Mouse (Mus musculus) C2C12 (cell line): ENCODE data around the gene Gm49661.

Experiments used
- CTCF ChIP-seq: IDR thresholded peaks from one replicate; pipeline ENCODE4 v1.5.1; 2011; ENCODE audit not compliant: control insufficient read depth, insufficient read depth, insufficient read length
- FOSL1 ChIP-seq: IDR thresholded peaks from one replicate; pipeline ENCODE4 v1.8.0; 2011; ENCODE audit warnings: mild to moderate bottlenecking, low read length; ENCODE audit not compliant: poor library complexity, insufficient read depth, severe bottlenecking
- MAX ChIP-seq: IDR thresholded peaks from one replicate; pipeline ENCODE4 v1.6.1; 2011; ENCODE audit warnings: mild to moderate bottlenecking, control low read depth
- MYOG ChIP-seq: IDR thresholded peaks from one replicate; pipeline ENCODE4 v1.6.1; 2011; ENCODE audit not compliant: control insufficient read depth, insufficient read length; ENCODE audit errors: extremely low read depth

DNA sequence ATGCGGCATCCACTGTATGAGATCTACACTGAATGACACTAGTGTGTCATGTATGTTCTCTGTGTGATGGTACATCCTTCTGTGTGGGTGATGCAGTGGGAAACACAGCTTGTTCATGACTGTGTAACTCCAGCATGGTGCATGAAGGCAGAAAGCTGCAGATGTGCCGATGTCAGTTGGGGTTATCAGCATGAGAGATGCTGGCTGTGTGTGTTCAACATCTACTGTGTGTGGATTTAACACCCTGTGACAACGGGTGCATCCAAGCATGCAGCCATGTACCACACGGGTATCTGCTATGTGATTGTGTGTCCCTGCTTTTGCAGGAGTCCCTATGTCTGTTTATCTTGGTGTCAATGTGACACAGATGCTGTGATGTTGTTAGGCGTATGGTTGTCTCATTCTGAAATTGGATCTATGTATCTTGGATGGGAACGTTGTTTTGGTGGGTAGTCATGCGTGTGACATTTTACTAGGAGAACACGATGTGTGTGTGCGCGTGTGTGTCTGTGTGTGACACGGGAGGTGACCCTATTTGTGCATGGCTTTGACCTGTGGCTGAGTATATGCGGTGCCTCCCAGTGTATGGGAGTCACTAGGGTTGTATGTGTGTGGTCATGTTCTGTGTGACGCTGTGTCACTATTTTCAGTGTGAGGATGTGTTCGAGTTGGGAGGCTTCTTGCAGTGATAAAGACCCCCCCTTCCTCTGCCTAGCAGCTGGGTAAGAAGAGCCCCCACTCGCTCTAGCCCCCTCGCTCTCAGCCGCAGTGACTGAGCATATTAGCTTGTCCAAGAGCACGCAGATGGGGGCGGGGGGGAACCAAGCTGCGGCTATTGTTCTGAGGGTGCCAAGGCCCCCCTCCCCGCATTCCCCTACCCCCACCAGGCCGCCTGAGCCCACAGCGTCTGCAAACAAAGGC, 32.9 kb downstream of the Gm49661 start:
- TF ChIP-seq CTCF: no peak
- no peak for TF ChIP-seq MAX
- TF ChIP-seq MYOG: no peak
- no peak for TF ChIP-seq FOSL1
